Mouse (Mus musculus) liver, postnatal 0 days (tissue): ENCODE data around the gene Lyve1.

Experiments used
- CTCF ChIP-seq: sonication (generic); IDR thresholded peaks from 2 replicates; pipeline ENCODE4 v1.5.1; 2016; ENCODE audit warnings: antibody characterized with exemption, low read depth
- EP300 ChIP-seq: IDR thresholded peaks from 2 replicates; pipeline ENCODE4 v1.6.1; 2016; ENCODE audit warnings: antibody characterized with exemption, low read depth, mild to moderate bottlenecking

DNA sequence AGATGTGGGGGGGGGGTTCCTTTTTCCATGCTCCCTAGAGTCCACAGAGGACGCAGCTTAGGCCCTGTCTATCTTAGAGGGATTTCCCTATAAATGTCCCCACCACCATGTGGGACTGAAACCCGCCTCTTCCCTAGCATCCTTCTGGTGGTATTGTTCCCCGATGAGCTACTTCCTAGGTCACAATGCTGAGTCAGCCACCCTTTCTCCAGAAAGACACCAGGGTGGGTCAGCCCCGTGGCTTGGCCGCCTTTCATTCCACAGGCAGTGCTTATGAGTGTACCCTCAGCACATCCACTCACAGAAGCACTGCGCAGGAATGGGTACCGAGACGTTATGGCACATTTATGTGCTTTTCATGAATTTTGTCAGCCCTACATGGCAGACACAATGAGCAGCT lies 34.2 kb upstream of the Lyve1 start:
- TF ChIP-seq CTCF, result no peak
- TF ChIP-seq EP300, result no peak
